Mouse (Mus musculus) myocyte (in vitro differentiated cells): Measurements from ENCODE around the gene Gpr65. TPM values are rescaled to one million over a fixed set of nuclear protein-coding genes. Genes with fewer than 3 reads are reported as not detected.
A peak's percentile ranks its signal among the peaks of the same experiment; 100 is the strongest.

Source experiments
- H3K27me3 ChIP-seq: one replicate; pipeline ENCODE4 v1.6.1; 2011; ENCODE audit not compliant: control insufficient read depth, insufficient read depth, insufficient read length
- H3K36me3 ChIP-seq: one replicate; pipeline ENCODE4 v1.6.1; 2011; ENCODE audit not compliant: control insufficient read depth, insufficient read depth
- H3K4me2 ChIP-seq: one replicate; pipeline ENCODE4 v1.6.1; 2011; ENCODE audit warnings: low read depth, control low read depth
- H3K4me3 ChIP-seq: one replicate; pipeline ENCODE4 v1.5.1; 2011; ENCODE audit warnings: mild to moderate bottlenecking, control low read depth, moderate library complexity
- H3K79me2 ChIP-seq: one replicate; pipeline ENCODE4 v1.6.1; 2011; ENCODE audit not compliant: control insufficient read depth, insufficient read depth
- H3ac ChIP-seq: one replicate; pipeline ENCODE4 v1.6.1; 2011; ENCODE audit not compliant: control insufficient read depth, insufficient read length
- CEBPB ChIP-seq: IDR thresholded peaks from 2 replicates; pipeline ENCODE4 v1.6.1; 2011; ENCODE audit warnings: mild to moderate bottlenecking, moderate library complexity; ENCODE audit not compliant: poor library complexity, insufficient read depth, severe bottlenecking
- E2F4 ChIP-seq: IDR thresholded peaks from one replicate; pipeline ENCODE4 v1.6.1; 2011; ENCODE audit warnings: mild to moderate bottlenecking, control low read depth, moderate library complexity; ENCODE audit not compliant: insufficient read depth
- MAX ChIP-seq: IDR thresholded peaks from one replicate; pipeline ENCODE4 v1.6.1; 2011; ENCODE audit warnings: low read depth, mild to moderate bottlenecking, control low read depth
- MYOD1 ChIP-seq, 3 experiments: IDR thresholded peaks; one replicate each; pipeline ENCODE4 v1.6.1; 2011; ENCODE audit warnings: control low read depth in 2 of 3, low read depth in 2 of 3, mild to moderate bottlenecking in 2 of 3, moderate library complexity in 1 of 3; ENCODE audit not compliant: insufficient read length in 2 of 3, control insufficient read depth in 1 of 3
- MYOG ChIP-seq, 3 experiments: IDR thresholded peaks; one replicate each; pipeline ENCODE4 v1.6.1; 2011; ENCODE audit warnings: control low read depth in 2 of 3, low read depth in 2 of 3, mild to moderate bottlenecking in 2 of 3; ENCODE audit not compliant: insufficient read length in 2 of 3, control insufficient read depth in 1 of 3, insufficient read depth in 1 of 3
- POLR2A ChIP-seq: IDR thresholded peaks from one replicate; pipeline ENCODE4 v1.6.1; 2011; ENCODE audit warnings: low read depth, mild to moderate bottlenecking, control low read depth, moderate library complexity; ENCODE audit not compliant: insufficient read length
- POLR2AphosphoS2 ChIP-seq: IDR thresholded peaks from one replicate; pipeline ENCODE4 v1.6.1; 2011; ENCODE audit warnings: low read depth, control low read depth; ENCODE audit not compliant: insufficient read length
- REST ChIP-seq: IDR thresholded peaks from one replicate; pipeline ENCODE4 v1.6.1; 2011; ENCODE audit warnings: mild to moderate bottlenecking, control low read depth, moderate library complexity; ENCODE audit not compliant: insufficient read depth, insufficient read length
- SRF ChIP-seq: IDR thresholded peaks from one replicate; pipeline ENCODE4 v1.6.1; 2011; ENCODE audit warnings: low read depth; ENCODE audit not compliant: control insufficient read depth, insufficient read length
- TCF12 ChIP-seq: IDR thresholded peaks from one replicate; pipeline ENCODE4 v1.6.1; 2011; ENCODE audit warnings: mild to moderate bottlenecking, control low read depth; ENCODE audit not compliant: poor library complexity, insufficient read depth, severe bottlenecking
- TCF3 ChIP-seq: IDR thresholded peaks from one replicate; pipeline ENCODE4 v1.6.1; 2011; ENCODE audit warnings: low read depth, control low read depth; ENCODE audit not compliant: insufficient read length
- USF1 ChIP-seq: IDR thresholded peaks from one replicate; pipeline ENCODE4 v1.6.1; 2011; ENCODE audit warnings: low read depth, mild to moderate bottlenecking, control low read depth, moderate library complexity
- polyA plus RNA-seq: library from polyadenylated mRNA; unstranded; fragments of >200 nt; fragmentation: generic; extraction: Trizol; gene quantifications from one replicate; pipeline ENCODE4 v1.2.1, GENCODE M21; 2012; ENCODE audit warnings: missing spikeins

The Gpr65 gene
- polyA plus RNA-seq, 1 experiment, result not detected

GRCm38 (mm10) chr12:98280996-98281395 is 12.6 kb downstream of the Gpr65 start:
- TF ChIP-seq CEBPB (no peak), MYOG (IDR thresholded peaks at IDR 0.05; ENCODE audit: control insufficient read depth in 1 of 3, insufficient read depth in 1 of 3, insufficient read length in 2 of 3, low read depth in 2 of 3) (no peak), MAX (no peak), POLR2A (no peak), USF1 (no peak), TCF3 (no peak)
- no peaks in the 10 kb centered on the region for H3K27me3 ChIP-seq
- no peak overlapping the region for H3K4me2 ChIP-seq
- no peak overlapping the region for H3K4me3 ChIP-seq
- no peaks in the 10 kb centered on the region for H3K36me3 ChIP-seq
- H3ac ChIP-seq, result no peak overlapping the region
- no peaks in the 10 kb centered on the region for H3K79me2 ChIP-seq

GRCm38 (mm10) chr12:98282776-98283486 is 14.5 kb downstream of the Gpr65 start:
- Histone ChIP-seq H3K4me3 (peak overlapping the region; percentile 10), H3K36me3 (no peaks in the 10 kb centered on the region), H3K27me3 (no peaks in the 10 kb centered on the region), H3K79me2 (no peaks in the 10 kb centered on the region), H3K4me2 (peak overlapping the region; percentile 95), H3ac (no peak overlapping the region)
- TF ChIP-seq REST, result no peak

GRCm38 (mm10) chr12:98283487-98283860 is 15.0 kb downstream of the Gpr65 start:
- H3K79me2 ChIP-seq, result no peaks in the 10 kb centered on the region
- H3ac ChIP-seq, result no peak overlapping the region
- H3K4me3 ChIP-seq, result peak overlapping the region; percentile 10
- peak overlapping the region; percentile 95 for H3K4me2 ChIP-seq
- H3K27me3 ChIP-seq, result no peaks in the 10 kb centered on the region
- TF ChIP-seq MYOG (IDR thresholded peaks at IDR 0.05; ENCODE audit: control insufficient read depth in 1 of 3, insufficient read depth in 1 of 3, insufficient read length in 2 of 3, low read depth in 2 of 3), result no peak
- 0 out of 2 replicates have a peak, but pooled peaks have one; percentile 17 for TF ChIP-seq CEBPB
- no peaks in the 10 kb centered on the region for H3K36me3 ChIP-seq

GRCm38 (mm10) chr12:98284477-98284876 is 16.0 kb downstream of the Gpr65 start:
- Histone ChIP-seq H3ac (no peak overlapping the region), H3K4me3 (no peak overlapping the region), H3K79me2 (no peaks in the 10 kb centered on the region), H3K27me3 (no peaks in the 10 kb centered on the region), H3K36me3 (no peaks in the 10 kb centered on the region), H3K4me2 (no peak overlapping the region)
- TF ChIP-seq E2F4 (no peak), POLR2A (no peak), USF1 (no peak), MYOD1 (IDR thresholded peaks at IDR 0.05; ENCODE audit: control insufficient read depth in 1 of 3, insufficient read length in 2 of 3, low read depth in 2 of 3) (no peak), MYOG (IDR thresholded peaks at IDR 0.05; ENCODE audit: control insufficient read depth in 1 of 3, insufficient read depth in 1 of 3, insufficient read length in 2 of 3, low read depth in 2 of 3) (no peak), CEBPB (no peak), REST (no peak), TCF12 (no peak), MAX (no peak), TCF3 (no peak), POLR2AphosphoS2 (no peak), SRF (no peak)

- H3K4me2 ChIP-seq, result no peak overlapping the region
- no peak overlapping the region for H3ac ChIP-seq
- TF ChIP-seq POLR2AphosphoS2, result no peak
- no peak for TF ChIP-seq USF1
- TF ChIP-seq SRF, result no peak
- TF ChIP-seq E2F4, result no peak
- TF ChIP-seq TCF3, result no peak
- TF ChIP-seq MYOG (IDR thresholded peaks at IDR 0.05; ENCODE audit: control insufficient read depth in 1 of 3, insufficient read depth in 1 of 3, insufficient read length in 2 of 3, low read depth in 2 of 3), result no peak
- TF ChIP-seq MAX, result no peak
- TF ChIP-seq TCF12, result no peak
- TF ChIP-seq REST, result no peak
- no peak for TF ChIP-seq POLR2A
- TF ChIP-seq MYOD1 (IDR thresholded peaks at IDR 0.05; ENCODE audit: control insufficient read depth in 1 of 3, insufficient read length in 2 of 3, low read depth in 2 of 3), result no peak
- no peak for TF ChIP-seq CEBPB
- no peaks in the 10 kb centered on the region for H3K79me2 ChIP-seq
- H3K27me3 ChIP-seq, result no peaks in the 10 kb centered on the region
- H3K4me3 ChIP-seq, result no peak overlapping the region
- H3K36me3 ChIP-seq, result no peaks in the 10 kb centered on the region
Observed at GRCm38 (mm10) chr12:98290475-98290874, 22.0 kb downstream of the Gpr65 start.

- Histone ChIP-seq H3K4me3 (no peak overlapping the region), H3K27me3 (no peaks in the 10 kb centered on the region), H3K79me2 (no peaks in the 10 kb centered on the region), H3K4me2 (no peak overlapping the region), H3K36me3 (no peaks in the 10 kb centered on the region), H3ac (no peak overlapping the region)
- TF ChIP-seq POLR2A, result no peak
- no peak for TF ChIP-seq CEBPB
- TF ChIP-seq TCF12, result no peak
- no peak for TF ChIP-seq E2F4
- TF ChIP-seq SRF, result no peak
- no peak for TF ChIP-seq REST
- no peak for TF ChIP-seq MYOG (IDR thresholded peaks at IDR 0.05; ENCODE audit: control insufficient read depth in 1 of 3, insufficient read depth in 1 of 3, insufficient read length in 2 of 3, low read depth in 2 of 3)
- TF ChIP-seq MYOD1 (IDR thresholded peaks at IDR 0.05; ENCODE audit: control insufficient read depth in 1 of 3, insufficient read length in 2 of 3, low read depth in 2 of 3), result no peak
- TF ChIP-seq TCF3, result no peak
- no peak for TF ChIP-seq MAX
- no peak for TF ChIP-seq POLR2AphosphoS2
- no peak for TF ChIP-seq USF1
Observed at GRCm38 (mm10) chr12:98292278-98292677, 23.8 kb downstream of the Gpr65 start.
